ENCODE assay signal across 25 mouse cellular contexts in genomic region chr14:48258696-48259366, GRCm38 (mm10).
A peak's percentile ranks its signal among the peaks of the same experiment; 100 is the strongest.
DNase-seq lines count a peak whose midpoint lies in the region; ATAC-seq and TF ChIP-seq lines count a peak whose summit lies in the region.
"Had no signal": no experiment of that assay in that cellular context is flagged by ENCODE, and none has a peak within 500 bp of the region (broad histone marks: within the 10 kb centered on the region; RNA-seq: fewer than 3 reads in every experiment).

No protein-coding gene starts in this region.

- WGBS in midbrain, embryonic 14.5 days: 91% methylated on average over 10 of the region's 10 CpGs

- TF ChIP-seq RAD21 in CH12.LX (IDR thresholded peaks at IDR 0.05; ENCODE audit: low read depth, low read length): no peak

- no peak for TF ChIP-seq POLR2A in CH12.LX (IDR thresholded peaks at IDR 0.05; ENCODE audit: low read depth, low read length)

- no peaks in the 10 kb centered on the region for H3K79me2 ChIP-seq in CH12.LX (replicated peaks; ENCODE audit: control insufficient read depth, extremely low read depth, insufficient read depth, poor library complexity, severe bottlenecking)

- no peak for ATAC-seq in midbrain, embryonic 14.5 days (ENCODE audit: low FRiP score, low TSS enrichment)
- ATAC-seq: hindbrain, embryonic 16.5 days; intestine, embryonic 16.5 days; liver, postnatal 0 days; midbrain, embryonic 15.5 days had no signal

- no peak overlapping the region for H3K4me3 ChIP-seq in CH12.LX (replicated peaks in 1 of 3; ENCODE audit: low read depth in 2 of 3, low read length in 2 of 3, poor library complexity in 1 of 3)
- H3K4me3 ChIP-seq in midbrain, embryonic 14.5 days (replicated peaks; ENCODE audit: low read depth, low read length): no peak overlapping the region
- H3K4me3 ChIP-seq: embryonic facial prominence, embryonic 13.5 days; erythroblast, embryonic 14.5 days; forebrain, embryonic 12.5 days; heart, embryonic 15.5 days; megakaryocyte, embryonic 14.5 days; midbrain, embryonic 15.5 days; neural tube, embryonic 12.5 days had no signal

- in situ Hi-C loops in CH12.LX (cut with MboI; ENCODE audit: low pct_ligation_motif_present, low pct_unique_long_range_greater_than_20kb, low sequenced_read_pairs): no loop called here

- H3K36me3 ChIP-seq in CH12.LX (replicated peaks in 1 of 2; ENCODE audit: control insufficient read depth in 1 of 2, insufficient read depth in 1 of 2, low read length in 1 of 2): no peaks in the 10 kb centered on the region
- peaks cover 4% of the 10 kb centered on the region; the same call in 1 of the 2 replicates for H3K36me3 ChIP-seq in midbrain, embryonic 14.5 days (ENCODE audit: control insufficient read depth, insufficient read depth, low read length)
- H3K36me3 ChIP-seq: embryonic facial prominence, embryonic 13.5 days; heart, embryonic 15.5 days; midbrain, embryonic 15.5 days had no signal

- H3K9ac ChIP-seq in CH12.LX (ENCODE audit: insufficient read depth, low read depth): no peak overlapping the region
- no peak overlapping the region for H3K9ac ChIP-seq in midbrain, embryonic 14.5 days (replicated peaks; ENCODE audit: low read length)
- H3K9ac ChIP-seq: embryonic facial prominence, embryonic 13.5 days; forebrain, embryonic 12.5 days; heart, embryonic 15.5 days; liver, postnatal 0 days; midbrain, embryonic 15.5 days; neural tube, embryonic 12.5 days had no signal

- dilution Hi-C loops in CH12.LX (cut with MboI; ENCODE audit: extremely low pct_ligation_motif_present, extremely low pct_unique_long_range_greater_than_20kb, low sequenced_read_pairs): no loop called here

- H3K27me3 ChIP-seq in CH12.LX (replicated peaks): no peaks in the 10 kb centered on the region
- H3K27me3 ChIP-seq in midbrain, embryonic 14.5 days (ENCODE audit: control insufficient read depth, insufficient read depth, low read length): no peaks in the 10 kb centered on the region
- H3K27me3 ChIP-seq: embryonic facial prominence, embryonic 13.5 days; forebrain, embryonic 12.5 days; megakaryocyte, embryonic 14.5 days; midbrain, embryonic 15.5 days; neural tube, embryonic 12.5 days had no signal

- peaks cover 3 to 22% of the 10 kb centered on the region in 2 experiments for H3K4me1 ChIP-seq in CH12.LX (ENCODE audit: control insufficient read depth in 1 of 2, insufficient read depth in 2 of 2)
- H3K4me1 ChIP-seq in midbrain, embryonic 14.5 days (ENCODE audit: control insufficient read depth, insufficient read depth, low read length): 0 out of 2 replicates have a peak, but pooled peaks cover 5% of the 10 kb centered on the region
- H3K4me1 ChIP-seq: embryonic facial prominence, embryonic 13.5 days; heart, embryonic 15.5 days; megakaryocyte, embryonic 14.5 days had no signal

- peak overlapping the region; percentile 24; the same call in 1 of the 2 replicates for H3K4me2 ChIP-seq in CH12.LX (ENCODE audit: insufficient read depth, low read depth, poor library complexity, severe bottlenecking)
- H3K4me2 ChIP-seq in midbrain, embryonic 14.5 days (ENCODE audit: low read length): no peak overlapping the region
- H3K4me2 ChIP-seq: embryonic facial prominence, embryonic 13.5 days; forebrain, embryonic 12.5 days; heart, embryonic 15.5 days; midbrain, embryonic 15.5 days; neural tube, embryonic 12.5 days had no signal

- peak; percentile 18 to 30 for DNase-seq in lung, adult 18-20 months
- DNase-seq in lung, postnatal 14 days: no peak
- DNase-seq in CH12.LX (ENCODE audit: extremely low read depth): peak; percentile 51
- peak; percentile 49 to 64 for DNase-seq in thymus, adult 18-20 months
- peak; percentile 47 to 74 for DNase-seq in thymus, postnatal 36 days
- DNase-seq in cerebellum, adult 9-10 months: no peak
- no peak for DNase-seq in midbrain, embryonic 14.5 days
- DNase-seq: adrenal gland, postnatal 36 days; B cell, adult 2 months; gastrocnemius, postnatal 25 days; heart, postnatal 4 days; kidney, postnatal 36 days; layer of hippocampus, postnatal 36 days; liver, postnatal 0 days; lung, postnatal 10 days; right cerebral cortex, postnatal 14 days had no signal

- TF ChIP-seq CTCF in CH12.LX (conservative IDR thresholded peaks at IDR 0.05 in 1 of 2, IDR thresholded peaks at IDR 0.05 in 1 of 2; ENCODE audit: low read depth in 2 of 2, low read length in 2 of 2): no peak

- H3K27ac ChIP-seq in CH12.LX (ENCODE audit: insufficient read depth, low read depth): no peak overlapping the region
- H3K27ac ChIP-seq in midbrain, embryonic 14.5 days (replicated peaks; ENCODE audit: low read depth, low read length): no peak overlapping the region
- H3K27ac ChIP-seq: embryonic facial prominence, embryonic 13.5 days; forebrain, embryonic 12.5 days; heart, embryonic 15.5 days; midbrain, embryonic 15.5 days; neural tube, embryonic 12.5 days had no signal

- peak; percentile 46; the same call in 1 of the 2 replicates for TF ChIP-seq EP300 in CH12.LX (IDR thresholded peaks at IDR 0.05; ENCODE audit: low read length)

- H3K9me3 ChIP-seq in CH12.LX (replicated peaks; ENCODE audit: low read length): peaks cover 4% of the 10 kb centered on the region
- no peaks in the 10 kb centered on the region for H3K9me3 ChIP-seq in midbrain, embryonic 14.5 days (ENCODE audit: control insufficient read depth, low read length)
- H3K9me3 ChIP-seq: embryonic facial prominence, embryonic 13.5 days; forebrain, embryonic 12.5 days; heart, embryonic 15.5 days; midbrain, embryonic 15.5 days; neural tube, embryonic 12.5 days had no signal

TF ChIP-seq in CH12.LX, 34 proteins besides CTCF, POLR2A, EP300 and RAD21:
- TF ChIP-seq ZMIZ1 (IDR thresholded peaks at IDR 0.05; ENCODE audit: low read depth, low read length) (no peak), CHD2 (IDR thresholded peaks at IDR 0.05; ENCODE audit: low read length) (peak; percentile 16; the same call in 1 of the 2 replicates), IRF4 (IDR thresholded peaks at IDR 0.05; ENCODE audit: low read depth, low read length) (0 out of 2 replicates have a peak, but pooled peaks have one; percentile 6), TCF12 (IDR thresholded peaks at IDR 0.05; ENCODE audit: low read depth, low read length) (peak; percentile 63; the same call in 1 of the 2 replicates)
TF ChIP-seq in CH12.LX: peak in this region for 3.

Comparison
In these comparisons a context has a peak if more than half of its experiments do, and no peak if none do; other contexts are left out.
1. DNase-seq: peak in lung, adult 18-20 months (2 of 2), CH12.LX (single experiment), thymus, adult 18-20 months (2 of 2) and thymus, postnatal 36 days (2 of 2); none in lung, postnatal 14 days (single experiment), cerebellum, adult 9-10 months (single experiment) and midbrain, embryonic 14.5 days (single experiment).